Mouse (Mus musculus) gastrocnemius, postnatal 25 days (tissue): ENCODE data around the gene Tsc22d2. TPM values are rescaled to one million over a fixed set of nuclear protein-coding genes. Genes with fewer than 3 reads are reported as not detected.
"Not testable (repeated sequence)": the region's sequence is repeated elsewhere in the genome, so short reads cannot be mapped to it uniquely, and the experiment has no call there.

ENCODE experiments used
- DNase-seq: peaks from one replicate; pipeline ENCODE4 v3.0.0; 2022
- total RNA-seq, 2 experiments: library from RNA; stranded (reverse); gene quantifications; 1 replicate in 1 of 2; 2 replicates in 1 of 2; pipeline ENCODE4 v1.2.3; 2021

The Tsc22d2 gene
- total RNA-seq, 2 experiments from 2014 or later: 19.6 to 20.5 TPM

DNA sequence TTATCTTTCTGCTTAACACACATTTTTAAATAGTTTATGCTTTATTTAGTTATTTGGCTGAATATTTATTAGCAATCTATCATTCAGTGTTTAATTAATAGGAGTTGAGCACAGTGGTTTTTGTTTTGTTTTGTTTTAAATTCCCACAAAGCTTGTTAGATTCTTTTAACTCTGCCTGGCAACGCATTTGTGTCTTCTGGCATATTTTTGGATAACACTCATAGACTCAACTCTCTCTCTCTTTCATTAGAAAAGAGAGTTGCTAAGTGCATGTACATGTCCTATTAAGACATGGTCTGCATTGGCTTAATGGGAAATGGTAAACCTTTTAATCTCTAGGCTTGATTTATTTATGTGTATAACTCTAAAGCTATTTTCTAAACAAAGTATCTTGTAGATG, 14.3 kb downstream of the Tsc22d2 start:
- no peak for DNase-seq

- no peak for DNase-seq
Measured at GRCm38 (mm10) chr3:58434414-58434813, 19.9 kb downstream of the Tsc22d2 start.

- DNase-seq: no peak
Measured at GRCm38 (mm10) chr3:58448230-58448629, 33.7 kb downstream of the Tsc22d2 start.

DNA sequence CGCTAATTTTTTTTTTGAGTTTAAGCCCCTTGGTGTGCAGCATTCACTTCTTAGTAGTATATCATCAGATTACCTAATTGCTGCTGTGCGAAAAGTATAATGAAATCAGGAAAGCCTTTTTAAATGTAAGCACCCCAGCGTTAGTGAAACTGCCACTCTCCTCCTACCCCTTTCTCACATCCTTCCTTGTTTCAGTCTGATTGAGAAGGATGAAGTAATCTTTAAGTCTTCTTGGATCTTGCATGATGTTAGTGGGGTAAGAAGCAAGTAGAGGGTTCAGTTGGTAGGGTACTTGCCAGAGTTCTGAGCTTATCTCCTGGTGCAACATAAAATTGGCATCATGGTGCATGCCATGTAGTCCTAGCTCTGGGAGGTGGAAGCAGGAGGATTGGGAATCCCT, 35.0 kb downstream of the Tsc22d2 start:
- DNase-seq: no peak

- no peak for DNase-seq
Measured at GRCm38 (mm10) chr3:58454414-58455205, 40.1 kb downstream of the Tsc22d2 start.

DNA sequence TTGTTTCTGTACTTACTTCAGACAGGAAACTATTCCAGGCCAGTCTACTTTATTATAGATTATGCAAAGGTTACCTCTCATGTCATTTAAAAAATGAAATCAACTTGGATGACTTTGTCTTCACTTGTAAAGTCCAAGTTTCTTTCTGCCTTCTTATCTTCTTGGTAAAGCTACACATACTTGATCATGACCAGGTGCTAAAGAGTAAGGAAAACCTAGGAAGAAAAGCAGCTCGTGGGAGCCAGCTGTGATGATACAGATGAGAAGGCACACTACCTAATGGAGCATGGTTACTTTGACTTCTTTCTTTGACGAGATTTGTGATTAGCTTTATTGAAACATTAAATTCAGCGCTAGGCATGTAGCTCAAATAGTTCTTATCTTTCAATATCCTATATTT, 40.7 kb downstream of the Tsc22d2 start:
- no peak for DNase-seq

DNA sequence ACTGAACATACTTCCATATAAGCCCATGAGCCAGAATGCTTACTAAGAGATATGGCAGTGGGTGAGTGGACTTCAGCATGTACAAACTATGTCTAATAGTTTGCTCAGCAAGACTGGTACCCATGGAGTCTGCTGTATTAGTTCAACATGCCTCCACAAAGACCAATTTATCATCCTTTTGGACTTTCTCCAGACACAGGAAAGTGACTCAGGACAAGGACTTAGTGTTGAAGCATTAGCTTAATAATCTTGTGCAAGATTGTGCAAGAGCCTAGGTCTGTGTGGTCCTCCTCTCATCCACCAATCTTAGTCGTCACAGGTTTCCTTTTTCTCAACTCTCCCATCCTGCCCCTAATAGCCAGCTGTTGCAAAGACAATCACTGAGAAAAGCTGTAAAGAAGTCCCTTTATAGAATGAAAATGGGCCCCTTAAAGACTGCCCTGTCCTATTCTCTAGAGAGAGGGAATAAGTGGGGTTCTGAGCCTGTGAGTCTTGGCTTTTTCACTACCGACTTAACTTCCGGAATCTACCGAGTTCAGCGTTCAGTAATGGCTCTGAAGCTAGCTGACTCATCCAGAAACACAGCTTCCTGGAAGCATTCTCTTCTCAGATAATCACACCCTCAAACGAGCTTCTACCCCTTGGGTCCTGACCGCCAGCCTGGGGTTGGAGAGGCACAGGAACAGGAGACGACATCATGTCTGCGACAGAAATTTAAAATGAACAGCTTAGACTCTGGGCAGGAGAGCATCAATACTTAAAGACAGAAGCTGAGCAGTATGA, 55.3 kb downstream of the Tsc22d2 start:
- DNase-seq: no peak

- not testable (repeated sequence) for DNase-seq
Measured at GRCm38 (mm10) chr3:58475298-58475697, 60.8 kb downstream of the Tsc22d2 start.

DNA sequence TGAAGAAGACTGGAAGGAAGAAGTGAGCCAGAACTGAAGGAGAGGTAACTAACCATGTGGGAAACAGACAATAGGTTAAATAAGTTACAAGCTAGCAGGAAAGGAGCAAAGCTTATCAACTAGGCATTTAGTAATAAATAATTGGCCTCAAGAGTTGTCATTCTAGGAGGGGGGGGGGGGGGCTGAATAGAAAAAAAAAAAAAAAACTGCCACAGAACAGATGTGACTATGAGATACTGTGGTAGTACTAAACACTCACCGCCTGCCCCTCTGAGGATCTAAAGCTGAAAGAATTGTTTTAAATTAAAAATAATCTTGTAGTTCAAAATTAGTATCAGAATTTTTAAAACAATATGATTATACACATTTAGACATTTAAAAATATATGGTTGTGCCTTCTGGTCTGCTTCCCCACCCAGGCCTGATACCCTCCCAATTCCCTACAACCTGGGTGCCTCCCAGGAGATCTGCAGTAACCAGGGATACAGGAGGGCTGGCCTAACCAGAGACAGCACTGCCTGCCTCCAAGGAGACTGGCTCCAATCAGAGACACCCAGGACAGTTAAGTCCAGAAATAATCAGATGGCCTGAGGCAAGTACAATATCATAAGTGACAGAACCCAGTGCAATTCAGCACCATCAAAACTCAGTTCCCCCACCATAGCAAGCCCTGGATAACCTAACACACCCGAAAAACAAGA, 64.4 kb downstream of the Tsc22d2 start:
- no peak for DNase-seq

- DNase-seq: no peak
Measured at GRCm38 (mm10) chr3:58485883-58486282, 71.4 kb downstream of the Tsc22d2 start.

DNA sequence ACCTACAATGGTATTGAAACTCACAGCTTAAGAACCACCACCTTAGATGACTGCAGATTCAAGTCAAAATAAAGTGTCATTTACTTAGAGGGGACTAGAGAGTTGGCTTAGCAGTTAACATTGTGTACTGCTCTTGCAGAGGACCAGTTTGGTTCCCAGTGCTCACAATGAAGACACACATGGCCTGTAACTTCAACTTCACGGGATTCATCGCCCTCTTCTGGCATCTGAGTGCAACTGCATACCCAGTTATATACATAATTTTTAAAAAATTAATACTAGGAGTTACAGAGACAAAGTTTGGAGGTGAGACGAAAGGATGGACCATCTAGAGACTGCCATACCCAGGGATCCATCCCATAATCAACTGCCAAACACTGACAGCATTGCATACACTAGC, 72.6 kb downstream of the Tsc22d2 start:
- DNase-seq: no peak

DNA sequence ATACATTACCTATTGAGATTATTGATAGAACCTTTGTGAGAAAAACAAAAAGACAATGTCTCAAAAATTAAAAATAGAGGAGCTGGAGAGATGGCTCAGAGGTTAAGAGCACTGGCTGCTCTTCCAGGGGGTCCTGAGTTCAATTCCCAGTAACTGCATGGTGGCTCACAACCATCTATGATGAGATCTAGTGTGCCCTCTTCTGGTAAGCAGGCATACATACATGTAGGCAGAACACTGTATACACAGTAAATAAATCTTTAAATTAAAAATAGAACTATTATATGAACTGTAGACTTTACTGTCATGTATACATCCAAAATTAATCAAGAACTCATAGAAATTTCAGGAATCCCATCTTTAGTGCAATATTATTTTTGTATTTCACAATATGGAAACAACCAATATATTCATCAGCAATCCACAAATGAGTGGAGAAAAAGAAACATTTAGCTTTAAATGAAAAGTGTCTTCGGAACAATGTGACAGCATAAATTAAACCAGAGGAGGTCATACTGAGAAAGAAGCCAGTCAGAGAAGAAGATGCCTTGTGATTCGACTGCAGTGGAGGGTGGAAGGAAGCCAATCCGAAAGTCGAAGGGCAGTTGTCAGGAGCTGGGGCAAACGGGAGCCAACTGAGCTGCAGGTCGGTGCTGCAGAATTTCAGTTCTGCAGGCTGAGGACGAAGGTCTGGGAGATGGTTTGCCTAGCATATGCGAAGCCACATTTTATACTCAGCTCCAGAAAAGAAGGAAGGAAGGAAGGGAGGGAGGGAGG, 73.7 kb downstream of the Tsc22d2 start:
- no peak for DNase-seq

- DNase-seq: no peak
Measured at GRCm38 (mm10) chr3:58490787-58491186, 76.3 kb downstream of the Tsc22d2 start.

GRCm38 (mm10) chr3:58493621-58494020, 79.1 kb downstream of the Tsc22d2 start:
- no peak for DNase-seq

GRCm38 (mm10) chr3:58501961-58502360, 87.4 kb downstream of the Tsc22d2 start:
- DNase-seq: no peak

DNA sequence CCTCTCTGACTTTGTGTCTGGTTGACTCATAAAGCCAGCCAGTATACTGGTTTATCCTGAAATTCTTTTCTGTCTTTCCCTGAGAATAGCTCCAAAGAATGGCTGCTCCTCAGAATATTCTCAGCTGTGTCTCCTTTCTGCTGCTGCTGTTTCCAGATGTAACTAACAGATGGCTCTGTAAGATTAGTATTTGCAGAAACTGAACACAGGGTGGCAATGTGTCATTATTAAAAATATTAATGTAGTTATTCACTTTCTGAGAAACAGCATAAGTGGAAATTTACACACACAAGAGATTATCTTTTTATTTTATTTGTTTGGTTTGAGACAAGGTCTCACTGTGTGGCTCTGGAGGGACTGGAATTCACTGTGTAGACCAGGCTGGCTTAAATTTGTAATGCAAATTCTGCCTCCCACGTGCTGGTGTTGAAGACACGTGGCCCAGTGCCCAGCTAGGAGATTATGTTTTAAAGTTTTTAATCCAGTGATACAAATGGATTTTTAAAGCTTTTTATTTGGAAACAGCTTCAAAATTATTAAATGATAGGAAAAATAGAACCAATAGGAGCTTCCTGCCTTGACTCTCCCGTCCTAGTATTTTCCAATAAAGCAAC, 89.3 kb downstream of the Tsc22d2 start:
- no peak for DNase-seq

DNA sequence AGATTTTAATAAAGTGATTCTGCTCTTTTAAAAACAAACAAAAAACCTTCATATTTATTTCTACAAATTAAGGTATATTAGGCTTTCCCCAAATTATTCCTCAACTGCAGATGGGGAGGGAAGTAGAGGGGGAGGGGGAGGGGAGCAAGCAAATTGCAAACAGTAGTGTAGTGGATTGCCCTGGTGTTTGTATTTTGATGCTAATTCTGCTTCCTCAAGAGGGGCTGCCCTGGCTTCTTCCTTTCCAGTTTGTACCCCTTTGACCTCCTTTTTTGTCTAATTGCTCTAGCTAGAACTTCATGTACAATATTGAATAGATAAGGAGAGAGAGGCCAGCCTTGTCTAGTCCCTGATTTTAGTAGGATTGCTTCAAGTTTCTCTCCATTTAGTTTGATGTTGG, 90.2 kb downstream of the Tsc22d2 start:
- DNase-seq: no peak

DNA sequence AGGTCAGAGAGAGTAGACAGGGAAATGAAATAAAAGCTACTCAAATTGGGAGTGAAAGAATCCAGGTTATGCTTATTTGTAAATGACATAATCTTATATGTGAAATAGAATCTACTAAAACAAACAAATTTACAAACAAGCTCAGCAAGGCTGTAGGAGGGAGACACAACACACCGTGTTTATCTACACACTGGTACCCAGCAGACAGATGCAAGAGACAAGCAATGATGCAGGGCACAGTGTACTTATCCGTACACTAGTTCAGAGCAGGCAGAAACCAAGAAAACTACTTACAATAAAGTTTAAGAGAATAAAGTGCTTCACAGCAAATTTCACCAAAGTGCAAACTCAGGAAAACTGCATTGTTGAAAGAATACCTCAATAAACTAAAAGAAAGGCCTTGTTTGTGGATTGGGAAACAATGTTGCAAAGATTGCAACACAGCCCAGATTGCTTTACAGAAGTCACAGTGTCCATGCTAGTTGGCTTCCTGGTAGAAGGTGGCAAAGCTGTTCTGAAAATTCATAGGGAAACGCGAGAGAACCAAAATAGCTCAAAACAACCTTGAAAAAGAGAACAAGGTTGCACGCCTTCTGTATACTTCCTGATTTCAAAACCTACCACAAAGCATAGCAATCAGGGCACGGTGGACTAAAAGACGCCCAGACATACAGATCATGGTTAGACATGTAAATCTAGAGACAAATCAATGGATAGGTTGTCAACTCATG, 93.7 kb downstream of the Tsc22d2 start:
- DNase-seq: no peak

- no peak for DNase-seq
Measured at GRCm38 (mm10) chr3:58511581-58511980, 97.1 kb downstream of the Tsc22d2 start.

- no peak for DNase-seq
Measured at GRCm38 (mm10) chr3:58512740-58513139, 98.2 kb downstream of the Tsc22d2 start.

DNA sequence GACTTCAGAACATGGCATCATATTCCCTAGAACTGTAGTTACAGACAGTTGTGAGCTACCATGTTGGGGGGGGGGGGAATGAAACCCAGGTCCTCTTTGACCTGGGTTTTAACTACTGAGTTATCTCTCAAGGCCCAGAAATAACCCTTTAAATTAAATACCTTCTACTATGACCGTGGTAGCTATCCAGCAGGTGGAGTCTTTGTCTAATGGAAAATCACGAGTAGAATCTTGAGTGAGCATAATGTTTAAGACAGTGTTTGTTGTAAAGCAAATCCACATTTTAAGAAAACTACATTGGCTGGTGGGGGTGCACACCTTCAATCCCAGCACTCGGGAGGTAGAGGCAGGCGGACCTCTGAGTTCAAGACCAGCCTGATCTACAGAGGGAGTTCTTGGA, 99.0 kb downstream of the Tsc22d2 start:
- DNase-seq: no peak
